Mouse (Mus musculus): ENCODE results near the gene Zfp451.

GRCm38 (mm10) chr1:33717636-33718035 lies 96.8 kb downstream of the Zfp451 start:
- TF ChIP-seq CTCF (IDR thresholded peaks at IDR 0.05; ENCODE audit: borderline replicate concordance, extremely low read depth, insufficient read depth, insufficient read length), result no peak
- no peak for TF ChIP-seq POLR2A (IDR thresholded peaks at IDR 0.05; ENCODE audit: borderline replicate concordance, extremely low read depth, insufficient read depth, insufficient read length, poor library complexity, severe bottlenecking)
